Mouse (Mus musculus): ENCODE results near the gene Cpxm1.

DNA sequence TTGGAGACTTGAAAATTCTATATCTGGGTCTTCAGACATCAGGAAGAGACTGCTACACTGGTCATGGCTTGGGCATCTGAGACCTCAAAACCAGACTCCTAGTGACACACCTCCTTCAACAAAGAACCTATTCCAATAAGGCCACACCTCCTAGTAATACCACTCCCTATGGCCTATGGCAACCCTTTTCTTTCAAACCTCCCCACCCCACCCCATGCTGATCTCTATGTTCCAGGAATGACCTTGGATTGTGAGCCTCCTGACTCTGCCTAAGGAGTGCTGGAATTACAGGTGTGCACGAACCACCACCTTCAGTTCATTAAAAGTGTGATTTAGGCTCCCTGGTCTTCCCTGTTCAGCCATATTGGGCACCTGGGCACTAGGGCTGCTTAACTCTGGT lies 2.7 kb upstream of the Cpxm1 start:
- TF ChIP-seq CTCF (IDR thresholded peaks at IDR 0.05; ENCODE audit: low read depth): no peak
- TF ChIP-seq EP300 (IDR thresholded peaks at IDR 0.05; ENCODE audit: low read depth): no peak
